Mouse (Mus musculus) MEL (cell line): ENCODE measurements at regions not wholly inside any gene's neighbourhood (a gene's known extent, or its start where the extent isn't known, plus 50 kb on each side); places are given as distances from the start of the nearest gene placed in this dataset.

Experiments
- CTCF ChIP-seq, 3 experiments: IDR thresholded peaks in 2 of 3; conservative IDR thresholded peaks in 1 of 3; 2 replicates each; pipeline ENCODE4 v1.5.1; 2011 to 2012; ENCODE audit warnings: low read length in 3 of 3, low read depth in 2 of 3, mild to moderate bottlenecking in 2 of 3, improper control_type of control experiment in 1 of 3, inconsistent platforms in 1 of 3, mixed read lengths in 1 of 3, moderate library complexity in 1 of 3; ENCODE audit not compliant: control insufficient read depth in 1 of 3, insufficient read depth in 1 of 3, poor library complexity in 1 of 3, severe bottlenecking in 1 of 3
- HCFC1 ChIP-seq: IDR thresholded peaks from 2 replicates; pipeline ENCODE4 v1.6.1; 2012; ENCODE audit warnings: low read depth, mild to moderate bottlenecking, inconsistent platforms, low read length, improper control_type of control experiment, moderate library complexity
- JUND ChIP-seq: IDR thresholded peaks from 2 replicates; pipeline ENCODE4 v1.6.1; 2011; ENCODE audit warnings: low read depth, mild to moderate bottlenecking, improper control_type of control experiment, low read length

DNA sequence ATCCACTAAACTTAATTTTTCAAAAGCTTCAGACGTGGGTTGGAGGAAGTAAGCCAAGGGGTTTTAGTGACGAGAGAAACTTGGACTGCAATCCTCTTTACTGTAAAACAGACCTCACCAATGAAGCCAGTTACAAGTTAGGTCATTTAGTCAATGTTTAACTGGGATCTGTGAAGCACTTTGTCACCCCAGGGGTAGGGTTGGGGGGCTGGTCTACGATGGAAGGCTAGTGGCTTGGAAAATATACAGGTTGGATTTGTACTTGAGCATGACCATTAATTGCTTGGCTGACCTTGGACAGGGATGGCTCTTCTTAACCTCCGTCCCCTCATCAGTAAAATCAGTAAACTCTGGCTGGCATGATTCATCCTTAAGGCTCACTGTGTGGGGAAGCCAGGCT is 142.2 kb downstream of the Pax1 start:
- no peak for TF ChIP-seq JUND
- TF ChIP-seq HCFC1 = no peak
- no peak for TF ChIP-seq CTCF (IDR thresholded peaks at IDR 0.05 in 2 of 3, conservative IDR thresholded peaks at IDR 0.05 in 1 of 3; ENCODE audit: control insufficient read depth in 1 of 3, insufficient read depth in 1 of 3, low read depth in 2 of 3, low read length in 3 of 3, poor library complexity in 1 of 3, severe bottlenecking in 1 of 3)
